Mouse (Mus musculus) kidney, postnatal 0 days (tissue): Measurements from ENCODE around the gene Ffar3. TPM values are rescaled to one million over a fixed set of nuclear protein-coding genes. Genes with fewer than 3 reads are reported as not detected.
"Not testable (repeated sequence)": the region's sequence is repeated elsewhere in the genome, so short reads cannot be mapped to it uniquely, and the experiment has no call there.

Source experiments
- ATAC-seq: fragments of 200-750 bp; cut with Nextera tagmentation; replicated peaks from 2 replicates; pipeline ENCODE4 v1.8.0; 2017; ENCODE audit warnings: low read depth, moderate number of reproducible peaks, moderate TSS enrichment, moderate library complexity; ENCODE audit not compliant: low FRiP score
- DNase-seq: peaks from one replicate; pipeline ENCODE4 v3.0.0-alpha.2; 2016; ENCODE audit warnings: low spot score
- H3K27ac ChIP-seq: fragments of 300-500 bp; sonication (generic); 2 replicates; pipeline ENCODE4 v1.5.1; 2014; ENCODE audit warnings: mild to moderate bottlenecking
- H3K27me3 ChIP-seq: fragments of 300-500 bp; sonication (generic); 2 replicates; pipeline ENCODE4 v1.6.1; 2014; ENCODE audit warnings: low read length, mixed read lengths; ENCODE audit not compliant: insufficient read depth
- H3K36me3 ChIP-seq: fragments of 300-500 bp; sonication (generic); 2 replicates; pipeline ENCODE4 v1.6.1; 2014; ENCODE audit warnings: low read length, mixed read lengths; ENCODE audit not compliant: insufficient read depth
- H3K4me1 ChIP-seq: fragments of 300-500 bp; sonication (generic); replicated peaks from 2 replicates; pipeline ENCODE4 v1.6.1; 2014; ENCODE audit warnings: antibody characterized with exemption, low read length, mixed read lengths; ENCODE audit not compliant: insufficient read depth
- H3K4me2 ChIP-seq: fragments of 300-500 bp; sonication (generic); 2 replicates; pipeline ENCODE4 v1.6.1; 2014; ENCODE audit warnings: mild to moderate bottlenecking, low read length, moderate library complexity, mixed read lengths
- H3K4me3 ChIP-seq: fragments of 300-500 bp; sonication (generic); replicated peaks from 2 replicates; pipeline ENCODE4 v1.5.1; 2014; ENCODE audit warnings: low read depth, low read length
- H3K9ac ChIP-seq: fragments of 300-500 bp; sonication (generic); 2 replicates; pipeline ENCODE4 v1.6.1; 2014; ENCODE audit warnings: low read depth, low read length
- H3K9me3 ChIP-seq: fragments of 300-500 bp; sonication (generic); replicated peaks from 2 replicates; pipeline ENCODE4 v1.6.1; 2016; ENCODE audit warnings: low read length, inconsistent platforms, mixed read lengths
- CTCF ChIP-seq: IDR thresholded peaks from 2 replicates; pipeline ENCODE4 v1.5.1; 2016; ENCODE audit warnings: antibody characterized with exemption, low read depth, mild to moderate bottlenecking, moderate library complexity
- WGBS: fragments of 180-500 bp; shearing (Covaris S2); extraction: QIAGEN DNeasy Blood & Tissue Kit; methylation state at CpG from one replicate; pipeline ENCODE4 v1.1.7; 2014; 5-methylcytosine and 5-hydroxymethylcytosine counted together
- polyA plus RNA-seq: library from polyadenylated mRNA; unstranded; fragments of >200 nt; fragmentation: Nextera tagmentation; extraction: Ambion mirVana; gene quantifications from 2 replicates; pipeline ENCODE4 v1.2.1, GENCODE M21; 2015

The Ffar3 gene
- polyA plus RNA-seq, 1 experiment from 2014 or later = 0.20 TPM

DNA sequence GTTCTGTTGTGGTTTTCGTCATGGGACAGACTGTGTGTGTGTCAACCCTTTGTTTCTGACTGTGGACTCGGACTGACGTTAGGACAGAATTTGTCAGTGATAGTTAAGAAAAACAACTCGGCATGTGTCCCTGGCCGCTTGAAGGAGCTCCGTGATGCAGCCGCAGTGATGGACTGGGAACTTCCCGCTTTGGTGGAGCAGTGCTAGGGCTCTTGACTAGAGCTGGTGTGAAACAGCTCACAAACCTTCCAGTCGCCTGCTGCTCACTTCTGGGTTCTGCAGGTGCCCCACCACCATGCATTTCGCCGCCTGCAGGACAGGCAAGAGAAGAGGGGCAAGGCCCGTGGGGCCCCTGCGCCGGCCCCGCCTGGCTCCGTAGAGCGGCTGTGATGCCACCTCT lies 23.7 kb downstream of the Ffar3 start:
- no peak for ATAC-seq
- no peak overlapping the region for H3K27ac ChIP-seq
- H3K4me2 ChIP-seq = no peak overlapping the region
- no peak overlapping the region for H3K4me3 ChIP-seq
- H3K27me3 ChIP-seq = no peaks in the 10 kb centered on the region
- H3K4me1 ChIP-seq = no peaks in the 10 kb centered on the region
- TF ChIP-seq CTCF = no peak
- WGBS = 72% methylated on average over 15 of the region's 17 CpGs
- no peak for DNase-seq
- no peak overlapping the region for H3K9ac ChIP-seq
- no peaks in the 10 kb centered on the region for H3K9me3 ChIP-seq
- H3K36me3 ChIP-seq = no peaks in the 10 kb centered on the region

DNA sequence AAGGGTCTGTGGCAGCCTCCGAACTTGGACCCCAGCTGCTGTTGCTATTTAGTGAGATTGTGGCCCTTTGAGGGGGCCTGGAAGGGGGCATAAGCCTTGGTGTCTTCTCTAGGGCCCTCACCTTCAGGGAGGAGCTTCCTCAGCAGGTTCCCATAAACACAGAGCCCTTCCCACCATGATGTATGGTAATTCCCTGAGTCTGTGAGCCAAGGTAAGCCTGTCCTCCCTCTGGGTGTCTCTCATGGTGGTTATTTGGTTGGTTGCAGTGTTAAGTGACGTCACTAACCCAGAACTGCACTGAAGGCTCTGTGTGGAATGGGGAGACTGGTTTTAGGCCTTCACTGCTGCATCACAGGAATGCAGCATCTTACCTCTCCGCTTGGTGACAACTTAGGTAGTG lies 26.6 kb downstream of the Ffar3 start:
- H3K4me2 ChIP-seq = no peak overlapping the region
- no peak overlapping the region for H3K27ac ChIP-seq
- H3K4me1 ChIP-seq = no peaks in the 10 kb centered on the region
- no peaks in the 10 kb centered on the region for H3K9me3 ChIP-seq
- H3K4me3 ChIP-seq = no peak overlapping the region
- H3K36me3 ChIP-seq = no peaks in the 10 kb centered on the region
- WGBS = 69% methylated on average over 3 of the region's 3 CpGs
- no peak overlapping the region for H3K9ac ChIP-seq
- no peaks in the 10 kb centered on the region for H3K27me3 ChIP-seq
- ATAC-seq (no peak), DNase-seq (no peak)
- TF ChIP-seq CTCF = no peak

DNA sequence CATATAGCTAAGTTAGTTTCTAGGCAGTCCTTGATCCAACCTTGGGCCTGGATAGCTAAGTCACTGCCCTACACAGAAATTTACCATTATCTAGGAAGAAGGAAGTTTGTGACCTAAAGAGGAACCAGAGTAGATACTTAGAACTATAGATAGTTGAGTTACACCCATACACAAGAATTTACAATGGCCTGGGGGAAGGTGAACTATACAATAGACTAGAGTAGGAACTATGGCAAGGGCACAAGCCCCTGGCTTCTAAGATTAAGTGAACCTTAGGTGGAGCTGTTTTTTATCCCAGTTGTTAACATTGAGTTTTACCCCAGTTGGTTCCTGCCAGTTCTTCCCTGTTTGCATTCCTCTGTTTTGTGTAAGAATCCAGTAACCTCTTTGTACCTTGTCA lies 27.1 kb downstream of the Ffar3 start:
- ATAC-seq, H3K9me3 ChIP-seq, H3K27ac ChIP-seq, H3K4me2 ChIP-seq, H3K27me3 ChIP-seq, H3K9ac ChIP-seq, H3K4me3 ChIP-seq, H3K4me1 ChIP-seq, H3K36me3 ChIP-seq, DNase-seq: not testable (repeated sequence)

DNA sequence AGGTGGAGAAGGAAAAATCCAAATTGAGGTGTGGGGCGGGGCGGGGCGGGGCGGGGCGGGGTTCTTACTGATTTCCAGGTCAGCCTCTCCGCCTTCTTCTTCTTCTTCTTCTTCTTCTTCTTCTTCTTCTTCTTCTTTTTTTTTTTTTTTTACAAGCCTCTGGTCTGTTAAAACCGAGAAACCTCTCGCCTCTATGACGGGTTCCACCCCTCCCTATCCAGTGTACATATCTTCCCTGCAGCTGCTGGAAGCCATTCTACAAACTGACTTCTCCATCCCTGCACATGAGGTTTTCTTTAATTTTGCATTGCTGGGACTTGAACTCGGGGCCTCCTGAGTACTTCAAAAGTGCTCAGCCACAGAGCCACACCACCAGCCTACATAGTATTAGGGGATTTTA lies 29.3 kb downstream of the Ffar3 start:
- DNase-seq = no peak
- WGBS = 90% methylated on average over 10 of the region's 10 CpGs
- H3K27ac ChIP-seq = no peak overlapping the region
- no peaks in the 10 kb centered on the region for H3K9me3 ChIP-seq
- H3K4me3 ChIP-seq = no peak overlapping the region
- H3K27me3 ChIP-seq = no peaks in the 10 kb centered on the region
- TF ChIP-seq CTCF = no peak
- H3K4me2 ChIP-seq = no peak overlapping the region
- no peaks in the 10 kb centered on the region for H3K4me1 ChIP-seq
- H3K36me3 ChIP-seq = no peaks in the 10 kb centered on the region
- no peak for ATAC-seq
- no peak overlapping the region for H3K9ac ChIP-seq

DNA sequence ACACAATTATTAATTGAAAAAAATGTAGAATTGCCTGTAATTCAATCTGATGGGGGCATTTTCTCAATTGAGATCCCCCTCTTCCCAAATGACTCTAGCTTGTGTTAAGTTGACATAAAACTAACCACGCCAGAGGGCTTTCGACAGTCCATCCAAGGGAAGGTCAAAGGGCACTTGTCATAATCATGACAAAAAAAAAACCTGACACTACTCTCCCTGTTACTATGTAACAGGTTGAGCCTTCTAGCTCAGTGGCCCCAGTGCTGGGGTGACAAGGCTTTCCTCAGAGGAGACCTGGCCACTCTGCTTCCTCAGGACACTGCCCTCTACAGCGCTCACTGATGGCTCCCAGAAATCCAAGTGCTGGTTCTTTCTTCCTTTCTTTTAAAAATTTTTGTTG lies 31.7 kb downstream of the Ffar3 start:
- Histone ChIP-seq H3K4me1 (0 out of 2 replicates have a peak, but pooled peaks cover 2% of the 10 kb centered on the region), H3K27ac (no peak overlapping the region), H3K9ac (no peak overlapping the region), H3K4me3 (no peak overlapping the region), H3K27me3 (no peaks in the 10 kb centered on the region), H3K36me3 (no peaks in the 10 kb centered on the region), H3K9me3 (no peaks in the 10 kb centered on the region), H3K4me2 (no peak overlapping the region)
- WGBS = 87% methylated on average over 3 of the region's 3 CpGs
- ATAC-seq = no peak
- no peak for TF ChIP-seq CTCF
- DNase-seq = no peak

DNA sequence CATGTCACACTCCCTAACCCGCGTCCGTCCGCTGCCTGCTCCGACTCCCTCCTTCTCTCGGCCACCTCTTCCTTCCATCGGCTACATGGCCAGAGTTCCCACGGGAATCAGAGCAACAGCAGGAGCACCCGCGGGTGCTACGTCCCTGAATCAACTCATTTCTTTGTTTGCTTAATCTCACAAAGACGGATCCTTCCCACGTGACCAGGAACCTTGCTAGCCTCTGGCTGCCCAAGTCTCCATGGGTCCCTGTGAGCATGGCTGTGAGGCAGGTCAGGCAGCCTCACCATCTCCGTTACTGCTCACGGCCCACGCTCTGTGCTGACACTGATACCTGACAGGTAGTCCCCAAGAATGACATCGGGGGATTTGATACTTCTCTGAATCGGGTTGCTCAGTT lies 32.3 kb downstream of the Ffar3 start, which contains the start of gene Ffar2:
TSS of gene Ffar2 (minus strand) at position 101 of the 400 bp plus-strand sequence.
- DNase-seq (no peak), ATAC-seq (no peak)
- H3K36me3 ChIP-seq = no peaks in the 10 kb centered on the region
- no peak within 1 kb of the TSS for H3K27ac ChIP-seq
- H3K9ac ChIP-seq = no peak within 1 kb of the TSS
- 87% methylated on average over 18 of the region's 18 CpGs for WGBS
- no peak for TF ChIP-seq CTCF
- 0 out of 2 replicates have a peak, but pooled peaks cover 2% of the 10 kb centered on the region for H3K4me1 ChIP-seq
- no peak within 1 kb of the TSS for H3K4me2 ChIP-seq
- H3K4me3 ChIP-seq = no peak within 1 kb of the TSS
- no peaks in the 10 kb centered on the region for H3K27me3 ChIP-seq
- no peaks in the 10 kb centered on the region for H3K9me3 ChIP-seq

DNA sequence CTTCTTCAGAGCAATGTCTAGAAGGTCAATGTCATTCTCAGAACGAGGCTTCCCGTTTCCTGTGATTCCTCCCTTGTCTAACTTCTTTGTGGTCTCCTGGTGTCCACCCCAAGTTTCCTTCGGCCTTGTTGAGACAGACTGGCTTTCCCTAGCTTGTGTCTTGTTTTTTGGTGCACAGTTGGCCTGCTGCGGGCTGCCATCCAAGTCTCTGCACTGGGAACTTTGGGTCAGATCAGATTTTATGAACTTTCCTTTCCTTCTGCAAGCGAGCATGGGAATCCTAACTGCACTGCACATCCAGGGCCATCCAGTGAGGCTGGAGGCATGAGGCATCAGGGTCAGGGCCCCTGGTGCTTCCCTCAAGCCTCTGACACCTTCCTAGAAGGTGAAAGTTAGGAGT lies 34.4 kb downstream of the Ffar3 start:
- no peaks in the 10 kb centered on the region for H3K9me3 ChIP-seq
- H3K27ac ChIP-seq = peak overlapping the region; percentile 47; the same call in 1 of the 2 replicates
- no peaks in the 10 kb centered on the region for H3K36me3 ChIP-seq
- no peak overlapping the region for H3K4me2 ChIP-seq
- H3K4me1 ChIP-seq = 0 out of 2 replicates have a peak, but pooled peaks cover 2% of the 10 kb centered on the region
- no peaks in the 10 kb centered on the region for H3K27me3 ChIP-seq
- ATAC-seq (no peak), DNase-seq (peak; percentile 14)
- H3K4me3 ChIP-seq = no peak overlapping the region
- TF ChIP-seq CTCF = no peak
- H3K9ac ChIP-seq = 0 out of 2 replicates have a peak overlapping the region, but pooled peaks have one; percentile 2
- WGBS = 38% methylated on average over 5 of the region's 5 CpGs
